Mouse (Mus musculus) bone marrow macrophage, adult 2 months (primary cell): ENCODE results near the gene Ascl1. TPM values are rescaled to one million over a fixed set of nuclear protein-coding genes. Genes with fewer than 3 reads are reported as not detected.

ENCODE experiments used
- H3K27ac ChIP-seq: 2 replicates; pipeline ENCODE4 v1.5.1; 2012; ENCODE audit warnings: low read depth, low read length; ENCODE audit not compliant: insufficient read depth
- H3K4me1 ChIP-seq: 2 replicates; pipeline ENCODE4 v1.6.1; 2012; ENCODE audit warnings: low read length; ENCODE audit not compliant: control insufficient read depth, insufficient read depth
- H3K4me3 ChIP-seq: 2 replicates; pipeline ENCODE4 v1.5.1; 2012; ENCODE audit warnings: mild to moderate bottlenecking, low read length, moderate library complexity; ENCODE audit not compliant: insufficient read depth
- CTCF ChIP-seq: IDR thresholded peaks from 2 replicates; pipeline ENCODE4 v1.5.1; 2012; ENCODE audit warnings: low read depth, mild to moderate bottlenecking, low read length, moderate library complexity
- POLR2A ChIP-seq: IDR thresholded peaks from 2 replicates; pipeline ENCODE4 v1.6.1; 2012; ENCODE audit warnings: mild to moderate bottlenecking, low read depth, low read length, borderline replicate concordance
- polyA plus RNA-seq: library from polyadenylated mRNA; stranded (reverse); fragments of >200 nt; gene quantifications from 2 replicates; pipeline ENCODE4 v1.2.4, GENCODE M21; 2012; ENCODE audit not compliant: missing spikeins, insufficient read depth, insufficient read length

Ascl1 gene
- polyA plus RNA-seq, 1 experiment = not detected

DNA sequence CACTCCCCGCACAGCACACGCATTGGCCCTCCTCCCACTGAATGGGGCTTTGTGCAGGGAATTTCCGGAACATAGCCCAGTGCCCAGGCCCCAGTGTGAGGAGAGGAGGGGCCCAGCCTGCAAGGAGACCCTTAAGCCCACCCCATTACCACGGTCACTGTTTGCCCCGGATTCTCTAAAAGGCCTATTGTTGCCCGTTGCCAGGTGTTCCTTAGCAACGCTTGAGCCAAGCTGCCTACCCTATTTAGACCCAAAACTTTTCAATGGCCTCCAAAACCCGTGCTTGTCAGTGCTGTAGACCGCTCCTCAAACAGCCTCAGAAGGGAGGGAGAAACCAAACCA lies 45.7 kb downstream of the Ascl1 start:
- TF ChIP-seq POLR2A (no peak), CTCF (no peak)
- no peak overlapping the region for H3K27ac ChIP-seq
- no peaks in the 10 kb centered on the region for H3K4me1 ChIP-seq
- H3K4me3 ChIP-seq = no peak overlapping the region

DNA sequence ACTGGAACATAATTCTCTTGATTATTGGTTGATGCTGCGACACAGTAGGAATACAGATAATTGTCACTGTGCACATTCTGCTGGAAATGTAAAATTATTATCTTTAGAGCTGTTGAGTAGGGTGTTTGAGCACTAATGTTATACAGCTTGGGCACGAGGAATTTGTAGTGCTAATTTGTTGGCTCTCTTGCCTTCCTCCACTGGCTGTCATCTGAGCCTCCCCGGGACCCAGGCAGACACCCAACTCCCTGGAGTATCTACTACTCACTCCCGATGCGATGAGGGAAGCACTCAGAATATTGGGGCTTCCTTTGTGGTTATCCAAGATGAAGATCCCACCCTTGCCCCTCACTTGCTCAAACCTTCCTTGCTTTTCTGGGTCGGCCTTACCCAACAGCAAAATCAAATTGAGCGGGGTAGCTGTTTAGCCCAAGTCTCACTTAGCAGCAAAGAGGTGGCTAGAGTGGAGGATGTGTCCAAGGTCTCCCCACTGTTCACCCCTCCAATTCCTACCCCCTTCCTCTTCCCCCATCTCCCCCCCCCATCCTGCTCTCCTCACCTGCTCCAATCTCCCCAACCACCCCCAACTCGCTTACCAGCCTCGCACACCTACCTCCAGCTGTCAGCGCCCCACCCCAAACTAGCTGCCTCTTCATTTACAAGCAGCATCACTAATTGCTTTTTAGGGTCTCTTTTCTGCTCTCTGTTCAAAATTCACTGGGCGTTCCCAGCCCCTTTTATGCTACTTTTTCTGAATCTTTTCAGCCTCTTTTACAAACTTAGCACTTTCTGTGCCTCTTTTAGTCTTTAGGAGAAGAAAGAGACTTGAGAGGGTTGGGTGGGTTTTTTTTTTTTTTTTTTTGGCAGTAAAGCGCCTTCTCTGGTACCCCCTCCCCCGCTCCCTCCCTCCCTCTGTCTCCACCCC lies 46.4 kb downstream of the Ascl1 start:
- no peak overlapping the region for H3K27ac ChIP-seq
- H3K4me1 ChIP-seq = no peaks in the 10 kb centered on the region
- no peak overlapping the region for H3K4me3 ChIP-seq
- no peak for TF ChIP-seq POLR2A
- no peak for TF ChIP-seq CTCF

DNA sequence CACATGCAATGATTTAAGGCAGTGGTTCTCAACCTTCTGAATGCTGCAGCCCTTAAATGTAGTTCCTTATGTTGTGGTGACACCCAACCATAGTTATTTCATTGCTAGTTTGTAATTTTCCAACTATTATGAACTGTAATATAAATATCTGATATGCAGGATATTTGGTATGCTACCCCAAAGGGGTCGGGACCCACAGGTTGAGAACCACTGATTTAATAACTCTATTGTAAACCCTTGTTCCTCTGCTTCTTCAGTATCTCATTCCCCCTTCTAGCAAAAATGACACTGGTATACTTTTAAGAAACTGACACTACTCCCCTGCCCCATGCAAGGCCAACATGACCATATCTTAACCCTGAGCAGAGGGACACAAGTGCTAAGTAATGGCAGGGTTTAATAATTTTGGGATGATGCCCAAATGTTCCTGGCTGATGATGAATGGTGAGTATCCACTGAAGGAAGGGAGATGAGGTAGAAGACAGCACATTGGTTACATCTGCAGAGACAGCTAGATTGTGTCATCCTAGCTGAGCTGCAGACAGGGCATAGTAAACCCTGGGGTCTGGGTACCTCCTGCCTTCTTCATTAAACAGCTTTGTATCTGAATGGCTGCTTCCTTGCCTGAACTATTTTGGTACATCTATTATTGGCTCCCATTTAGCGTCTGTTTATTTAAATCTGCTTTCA lies 47.2 kb downstream of the Ascl1 start:
- Histone ChIP-seq H3K4me1 (no peaks in the 10 kb centered on the region), H3K4me3 (no peak overlapping the region), H3K27ac (no peak overlapping the region)
- TF ChIP-seq POLR2A (no peak), CTCF (no peak)

Other genes with a start within 250 kb of the Ascl1 start
- gene Pah, start 28.1 kb upstream of the Ascl1 start, polyA plus RNA-seq = not detected in 2 replicates